Mouse (Mus musculus) cerebellum, adult 9-10 months (tissue): ENCODE measurements around the gene Flvcr1.
A peak's percentile ranks its signal among the peaks of the same experiment; 100 is the strongest.

Experiments
- DNase-seq: peaks from one replicate; pipeline ENCODE4 v3.0.0; 2022

Gene Flvcr1

DNA sequence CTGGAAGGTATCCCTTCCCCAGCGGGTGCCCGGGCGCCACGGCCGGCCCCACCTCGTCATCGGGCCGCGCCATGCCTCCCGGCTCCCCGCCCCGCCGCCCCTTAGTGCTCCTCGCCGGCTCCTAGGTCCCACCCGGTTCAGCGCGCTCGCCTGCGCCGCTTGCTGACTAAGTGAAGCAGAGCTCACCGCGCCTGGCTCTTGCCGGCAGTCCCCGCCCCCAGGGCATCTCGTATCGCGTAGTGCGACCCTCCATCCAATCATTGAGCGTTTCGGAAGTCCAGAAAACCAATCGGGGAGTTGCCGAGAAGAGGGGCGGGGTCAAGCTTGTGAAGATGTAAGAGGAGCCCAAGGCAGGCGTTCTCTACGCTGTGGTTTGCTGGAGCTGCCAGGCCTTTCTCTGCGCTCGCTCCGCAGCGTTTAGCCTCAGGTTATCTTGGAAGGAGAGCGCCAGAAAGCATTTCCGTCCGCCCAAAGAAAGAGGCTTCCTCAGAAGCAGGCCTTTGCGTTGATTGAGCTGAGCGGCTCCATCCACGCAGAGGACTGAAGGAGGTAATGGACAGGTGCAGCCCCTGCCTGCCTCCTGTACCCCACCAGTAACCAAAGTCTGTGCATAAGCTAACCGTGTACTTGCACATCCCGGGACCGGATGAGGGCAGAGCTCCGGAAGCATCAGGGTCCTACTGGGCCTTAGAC lies at the start of gene Flvcr1:
Flvcr1 (minus strand) TSS at position 138 of the 693 bp plus-strand sequence.
- peak; percentile 99 for DNase-seq

- peak; percentile 50 for DNase-seq
Measured at GRCm38 (mm10) chr1:191075199-191075883, 49.4 kb upstream of the Flvcr1 start.

- DNase-seq, result no peak
Measured at GRCm38 (mm10) chr1:191073486-191073885, 47.5 kb upstream of the Flvcr1 start.

GRCm38 (mm10) chr1:191073001-191073400 lies 47.0 kb upstream of the Flvcr1 start:
- no peak for DNase-seq

- DNase-seq, result no peak
Measured at GRCm38 (mm10) chr1:191072329-191072913, 46.5 kb upstream of the Flvcr1 start.

GRCm38 (mm10) chr1:191071613-191072012 lies 45.7 kb upstream of the Flvcr1 start:
- no peak for DNase-seq

GRCm38 (mm10) chr1:191070259-191070658 lies 44.3 kb upstream of the Flvcr1 start:
- DNase-seq, result no peak

- DNase-seq, result no peak
Measured at GRCm38 (mm10) chr1:191068377-191068776, 42.4 kb upstream of the Flvcr1 start.

GRCm38 (mm10) chr1:191065188-191065587 lies 39.2 kb upstream of the Flvcr1 start:
- DNase-seq, result no peak

DNA sequence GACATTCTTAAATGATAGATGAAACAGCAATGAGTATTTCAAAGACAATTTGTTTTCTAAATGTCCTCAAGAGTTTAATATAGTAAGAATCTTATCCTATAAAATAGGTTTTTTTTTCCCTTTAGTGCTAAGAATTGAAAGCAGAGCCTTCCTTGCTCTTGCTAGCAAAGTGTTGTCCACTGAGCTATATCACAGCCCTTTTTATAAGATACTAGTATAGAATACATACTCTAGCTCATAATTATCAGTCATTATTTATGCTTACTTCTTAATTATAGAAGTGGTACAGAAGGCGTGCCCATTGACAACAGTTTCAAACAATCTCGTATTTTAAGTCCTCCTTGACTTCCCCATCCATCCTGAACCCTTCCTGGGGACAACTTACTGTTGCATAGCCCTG lies 38.6 kb upstream of the Flvcr1 start:
- no peak for DNase-seq

DNA sequence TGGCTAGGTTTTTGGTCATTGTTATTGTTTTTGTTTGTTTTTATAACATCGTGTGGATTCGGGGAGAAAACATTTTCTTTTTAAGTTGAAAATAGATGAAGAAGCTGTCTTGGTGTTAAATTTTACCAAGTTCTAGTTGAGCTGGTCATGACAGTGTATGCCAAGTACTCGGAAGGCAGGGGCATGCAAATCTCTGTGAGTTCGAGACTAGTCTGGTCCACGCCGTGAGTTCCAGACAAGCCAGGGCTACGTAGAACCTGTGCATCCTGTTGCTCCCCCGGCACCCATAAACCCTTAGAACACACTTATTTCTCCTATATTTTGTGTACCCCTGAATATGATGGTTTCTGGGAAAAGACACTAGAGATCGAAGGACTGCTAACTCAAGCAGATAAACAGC lies 37.7 kb upstream of the Flvcr1 start:
- no peak for DNase-seq

GRCm38 (mm10) chr1:191062781-191063485 lies 37.0 kb upstream of the Flvcr1 start, which contains the start of the genes Tatdn3 and Nsl1:
TSS of gene Tatdn3 (minus strand) at chr1:191062932.
TSS of gene Nsl1 (plus strand) at chr1:191063012.
- DNase-seq, result peak; percentile 90

DNA sequence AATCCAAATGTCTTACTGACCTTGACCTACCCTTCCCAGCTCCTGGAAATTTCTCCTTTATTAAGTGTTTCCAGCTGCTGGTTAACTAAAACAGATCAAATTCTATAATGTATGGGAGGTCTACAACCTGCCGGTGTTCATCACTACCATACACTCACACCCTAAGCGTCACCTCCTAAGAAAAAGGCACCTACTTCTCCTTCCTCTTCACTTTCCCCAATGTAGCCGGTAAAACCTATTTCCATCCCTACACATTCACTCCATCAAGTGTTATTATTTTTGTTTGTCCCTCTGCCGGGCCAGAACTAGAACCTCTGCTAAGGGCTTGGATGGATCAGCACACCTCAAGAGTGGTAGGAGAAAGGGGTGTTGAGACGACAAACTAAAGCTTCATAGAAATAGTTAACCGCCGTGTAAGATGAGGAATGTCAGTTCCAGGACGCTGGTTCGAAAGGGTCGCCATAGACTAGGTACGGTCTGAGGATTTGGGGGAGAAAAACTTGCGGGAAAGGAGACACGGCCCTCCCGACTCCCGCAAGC lies 36.4 kb upstream of the Flvcr1 start:
- no peak for DNase-seq

GRCm38 (mm10) chr1:191057461-191057860 lies 31.5 kb upstream of the Flvcr1 start:
- no peak for DNase-seq

DNA sequence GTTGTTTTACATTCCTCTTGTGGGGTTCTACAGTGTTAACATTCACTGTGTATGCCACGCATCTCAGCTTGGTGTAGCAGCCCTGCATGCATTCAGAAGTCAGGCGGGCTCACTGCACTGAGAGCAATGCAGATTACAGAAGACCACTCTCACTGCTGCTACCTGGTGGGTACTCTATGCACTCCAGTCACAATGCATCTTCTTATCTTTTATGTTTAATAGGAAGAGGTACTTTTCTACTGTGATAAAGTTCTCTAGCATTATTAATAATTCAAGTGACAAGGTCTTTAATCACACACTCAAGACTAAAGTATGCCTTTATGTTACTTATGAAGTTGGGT lies 29.5 kb upstream of the Flvcr1 start:
- DNase-seq, result no peak

DNA sequence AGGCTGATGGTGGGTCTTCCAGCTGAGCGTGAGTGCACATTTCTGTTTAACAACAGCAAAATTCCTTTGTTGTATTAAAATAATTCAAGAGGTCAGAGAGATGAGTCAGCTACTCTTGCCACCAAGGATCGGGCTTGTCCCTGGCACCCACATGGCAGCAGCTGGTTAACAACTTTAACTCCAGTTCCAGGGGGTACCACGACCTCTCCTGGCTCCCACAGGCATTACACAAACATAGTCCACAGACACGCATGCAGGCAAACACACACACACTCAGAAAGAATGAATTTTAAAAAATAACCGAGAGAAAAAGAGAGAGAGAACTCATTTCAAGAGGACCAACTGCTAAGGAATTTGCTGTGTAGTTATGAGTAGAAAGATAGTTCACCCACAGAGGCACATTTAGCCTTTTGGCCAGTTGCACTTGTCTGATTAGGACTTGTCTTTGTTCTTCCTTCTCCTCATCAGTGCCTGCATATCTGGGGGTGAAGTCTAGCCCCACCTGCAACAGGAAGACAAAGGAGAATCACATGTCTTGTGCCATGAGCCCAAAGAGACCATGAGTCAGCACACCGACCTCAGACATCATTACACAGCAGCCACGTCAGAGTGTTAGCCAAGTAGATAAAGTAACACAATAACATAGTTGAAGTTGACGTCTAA lies 29.0 kb upstream of the Flvcr1 start:
- DNase-seq, result no peak

GRCm38 (mm10) chr1:191053555-191053954 lies 27.6 kb upstream of the Flvcr1 start:
- no peak for DNase-seq

- DNase-seq, result no peak
Measured at GRCm38 (mm10) chr1:191046231-191046824, 20.4 kb upstream of the Flvcr1 start.

DNA sequence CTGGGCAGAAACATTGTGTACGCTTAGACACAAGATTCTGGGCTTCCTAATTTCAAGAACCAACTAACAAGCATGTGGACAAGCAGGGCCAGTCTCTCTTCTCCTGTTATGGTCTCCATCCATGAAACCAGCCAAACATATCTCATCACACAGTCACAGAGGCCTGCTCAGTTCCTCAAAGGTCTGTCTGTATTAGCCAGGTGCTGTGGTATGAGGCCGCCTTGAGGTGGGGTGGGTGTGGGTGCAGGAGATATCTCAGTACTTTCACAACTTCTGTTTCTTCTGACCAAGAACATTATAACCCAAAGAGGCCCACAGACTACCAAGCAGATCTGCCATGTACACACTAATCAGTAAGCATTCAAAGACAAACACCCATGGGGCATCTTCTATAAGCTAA lies 19.3 kb upstream of the Flvcr1 start:
- no peak for DNase-seq

DNA sequence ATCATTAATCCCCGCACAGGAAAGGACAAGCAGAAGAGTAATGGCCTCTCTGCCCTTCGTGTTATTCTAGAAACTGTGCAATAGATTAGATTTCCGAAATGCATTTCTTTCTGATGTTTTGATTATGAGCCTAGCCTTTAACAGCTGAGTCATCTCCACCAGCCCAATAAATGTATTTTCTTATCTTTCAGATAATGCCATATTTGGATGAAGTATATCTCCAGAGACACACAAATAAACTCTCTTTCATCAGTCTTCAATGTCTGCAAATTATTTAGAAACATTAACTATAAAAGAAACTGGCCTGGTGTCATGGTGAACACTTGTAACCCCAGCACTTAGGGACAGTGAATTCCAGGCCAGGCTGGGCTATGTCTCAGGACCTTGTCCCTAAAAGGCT lies 16.7 kb upstream of the Flvcr1 start:
- no peak for DNase-seq

- DNase-seq, result no peak
Measured at GRCm38 (mm10) chr1:191042106-191042505, 16.1 kb upstream of the Flvcr1 start.

DNA sequence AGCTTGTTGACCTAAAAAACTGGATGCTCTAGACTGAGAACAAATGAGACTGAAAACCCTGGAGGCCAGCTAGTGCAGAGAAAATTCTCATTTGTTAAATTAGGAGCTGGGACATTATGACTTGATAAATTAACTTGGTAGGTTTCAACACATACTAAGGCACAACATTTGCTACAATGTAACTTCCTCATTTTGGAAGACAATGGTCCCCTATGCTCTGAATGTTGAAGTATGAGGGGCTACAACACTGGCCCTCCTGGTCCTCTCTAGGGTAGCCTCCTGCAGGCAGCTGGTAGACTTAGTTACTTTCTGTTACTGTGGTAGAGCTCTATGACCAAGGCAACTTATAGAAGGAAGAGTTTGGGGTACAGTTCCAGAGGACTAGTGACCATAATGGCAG lies 15.4 kb upstream of the Flvcr1 start:
- no peak for DNase-seq
